Mouse (Mus musculus) heart, adult 2 months (tissue): ENCODE results near the gene Hist3h2a. TPM values are rescaled to one million over a fixed set of nuclear protein-coding genes. Genes with fewer than 3 reads are reported as not detected.

Experiments
- DNase-seq, 2 experiments: peaks; one replicate each; pipeline ENCODE4 v3.0.0; 2021
- H3K27ac ChIP-seq: fragments of 200-600 bp; 2 replicates; pipeline ENCODE4 v1.8.1; 2022
- H3K27me3 ChIP-seq: fragments of 200-500 bp; 2 replicates; pipeline ENCODE4 v1.6.1; 2012; ENCODE audit warnings: mild to moderate bottlenecking, low read length, inconsistent platforms, mixed read lengths; ENCODE audit not compliant: control insufficient read depth, insufficient read depth
- H3K36me3 ChIP-seq: fragments of 200-500 bp; 2 replicates; pipeline ENCODE4 v1.6.1; 2012; ENCODE audit warnings: low read length, inconsistent platforms; ENCODE audit not compliant: control insufficient read depth, insufficient read depth
- H3K4me1 ChIP-seq: fragments of 200-500 bp; 2 replicates; pipeline ENCODE4 v1.6.1; 2011; ENCODE audit warnings: low read length; ENCODE audit not compliant: control insufficient read depth, insufficient read depth
- H3K4me3 ChIP-seq: fragments of 200-600 bp; 2 replicates; pipeline ENCODE4 v1.8.1; 2022
- H3K79me2 ChIP-seq: fragments of 200-500 bp; replicated peaks from 2 replicates; pipeline ENCODE4 v1.6.1; 2012; ENCODE audit warnings: mild to moderate bottlenecking, inconsistent platforms, low read length, moderate library complexity, mixed read lengths; ENCODE audit not compliant: control insufficient read depth, insufficient read depth
- H3K9ac ChIP-seq: fragments of 200-500 bp; 2 replicates; pipeline ENCODE4 v1.6.1; 2012; ENCODE audit warnings: low read depth, mild to moderate bottlenecking, control low read depth, inconsistent platforms, low read length, mixed read lengths
- CTCF ChIP-seq: fragments of 200-600 bp; IDR thresholded peaks from 2 replicates; pipeline ENCODE4 v1.8.1; 2022; ENCODE audit warnings: antibody characterized with exemption, mild to moderate bottlenecking, moderate library complexity
- EP300 ChIP-seq: fragments of 200-500 bp; IDR thresholded peaks from 2 replicates; pipeline ENCODE4 v1.6.1; 2011; ENCODE audit warnings: low read depth, low read length, control low read depth; ENCODE audit not compliant: insufficient read depth
- POLR2A ChIP-seq: fragments of 200-500 bp; IDR thresholded peaks from 2 replicates; pipeline ENCODE4 v1.6.1; 2011; ENCODE audit warnings: mild to moderate bottlenecking, low read depth, low read length, control low read depth; ENCODE audit not compliant: insufficient read depth
- WGBS: fragments of 180-500 bp; shearing (Covaris S2); methylation state at CpG from one replicate; pipeline ENCODE4 v1.1.7; 2018; 5-methylcytosine and 5-hydroxymethylcytosine counted together
- intact Hi-C: fragments of 180-260 bp; cut with DNase I; formaldehyde crosslinking; loops from one replicate; pipeline ENCODE4 v1.15.1; 2025
- polyA plus RNA-seq: library from polyadenylated mRNA; depleted of rRNA; stranded (reverse); fragments of >200 nt; gene quantifications from 2 replicates; pipeline ENCODE4 v1.2.3, GENCODE M21; 2012
- total RNA-seq, 2 experiments: library from RNA; stranded (reverse); gene quantifications; 2 replicates each; pipeline ENCODE4 v1.2.3; 2021

The Hist3h2a gene
- total and polyA plus RNA-seq, 3 experiments, result 13.6 to 15.4 (median 14.0) TPM

GRCm38 (mm10) chr11:58917745-58918366 is 36.6 kb upstream of the Hist3h2a start, which contains the start of gene Btnl10:
TSS of gene Btnl10 (plus strand) at chr11:58917908.
- Histone ChIP-seq H3K27ac (no peak within 1 kb of the TSS), H3K36me3 (no peaks in the 10 kb centered on the region), H3K4me3 (no peak within 1 kb of the TSS), H3K9ac (no peak within 1 kb of the TSS), H3K27me3 (peaks cover 3% of the 10 kb centered on the region; the same call in 1 of the 2 replicates), H3K4me1 (no peaks in the 10 kb centered on the region), H3K79me2 (no peaks in the 10 kb centered on the region)
- no peak for TF ChIP-seq POLR2A
- no peak for TF ChIP-seq CTCF
- TF ChIP-seq EP300, result no peak
- DNase-seq, result no peak
- intact Hi-C loops, result no loop called here
- 68% methylated on average over 12 of the region's 12 CpGs for WGBS

DNA sequence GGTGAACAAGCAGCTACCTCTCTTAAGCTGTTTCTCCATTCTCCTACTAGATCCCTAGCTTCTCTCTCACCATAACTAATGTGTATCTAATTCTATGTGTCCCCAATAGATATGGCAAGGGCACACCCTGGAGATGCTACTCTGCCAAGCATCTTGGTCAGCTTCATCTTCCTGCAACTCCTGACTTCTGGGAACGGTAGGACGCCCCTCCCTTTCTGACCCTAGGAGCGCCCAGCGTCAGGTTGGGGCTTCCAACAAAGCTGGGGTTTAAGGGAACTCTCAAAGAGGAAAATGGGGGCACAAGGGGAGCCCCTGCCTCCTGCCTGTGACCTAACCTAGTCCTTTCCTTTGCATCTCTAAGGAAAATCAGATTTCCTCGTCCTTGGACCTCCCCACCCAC is 35.7 kb upstream of the Hist3h2a start:
- Histone ChIP-seq H3K27ac (no peak overlapping the region), H3K36me3 (no peaks in the 10 kb centered on the region), H3K27me3 (peaks cover 3% of the 10 kb centered on the region; the same call in 1 of the 2 replicates), H3K9ac (no peak overlapping the region), H3K4me3 (no peak overlapping the region), H3K79me2 (no peaks in the 10 kb centered on the region), H3K4me1 (no peaks in the 10 kb centered on the region)
- intact Hi-C loops, result no loop called here
- 59% methylated on average over 5 of the region's 5 CpGs for WGBS
- DNase-seq, result no peak
- no peak for TF ChIP-seq POLR2A
- no peak for TF ChIP-seq EP300
- no peak for TF ChIP-seq CTCF

- H3K4me3 ChIP-seq, result no peak overlapping the region
- peaks cover 3% of the 10 kb centered on the region; the same call in 1 of the 2 replicates for H3K27me3 ChIP-seq
- H3K79me2 ChIP-seq, result no peaks in the 10 kb centered on the region
- intact Hi-C loops, result no loop called here
- TF ChIP-seq POLR2A (no peak), EP300 (no peak), CTCF (no peak)
- H3K4me1 ChIP-seq, result no peaks in the 10 kb centered on the region
- H3K27ac ChIP-seq, result no peak overlapping the region
- no peak overlapping the region for H3K9ac ChIP-seq
- 81% methylated on average over 9 of the region's 9 CpGs for WGBS
- H3K36me3 ChIP-seq, result no peaks in the 10 kb centered on the region
- DNase-seq, result no peak
Observed at GRCm38 (mm10) chr11:58922420-58922819, 32.1 kb upstream of the Hist3h2a start.

GRCm38 (mm10) chr11:58926651-58927050 is 27.8 kb upstream of the Hist3h2a start:
- 87% methylated on average over 2 of the region's 3 CpGs for WGBS
- Histone ChIP-seq H3K79me2 (no peaks in the 10 kb centered on the region), H3K27me3 (no peaks in the 10 kb centered on the region), H3K9ac (no peak overlapping the region), H3K36me3 (no peaks in the 10 kb centered on the region), H3K27ac (no peak overlapping the region), H3K4me1 (peaks cover 3% of the 10 kb centered on the region), H3K4me3 (no peak overlapping the region)
- TF ChIP-seq POLR2A (no peak), CTCF (no peak), EP300 (no peak)
- DNase-seq, result no peak
- intact Hi-C loops, result loop anchor here (5.0 kb wide), 1 partner anchor 371 kb away; no protein-coding TSS in a partner anchor

- WGBS, result 62% methylated on average over 2 of the region's 2 CpGs
- Histone ChIP-seq H3K4me1 (peaks cover 3% of the 10 kb centered on the region), H3K79me2 (no peaks in the 10 kb centered on the region), H3K36me3 (no peaks in the 10 kb centered on the region), H3K4me3 (no peak overlapping the region), H3K27me3 (no peaks in the 10 kb centered on the region), H3K27ac (no peak overlapping the region), H3K9ac (no peak overlapping the region)
- intact Hi-C loops, result loop anchor here (5.0 kb wide), 1 partner anchor 370 kb away; no protein-coding TSS in a partner anchor
- TF ChIP-seq EP300 (no peak), CTCF (no peak), POLR2A (no peak)
- no peak for DNase-seq
Observed at GRCm38 (mm10) chr11:58927053-58927452, 27.4 kb upstream of the Hist3h2a start.
